Mouse (Mus musculus) adrenal gland, postnatal 10 days (tissue): ENCODE measurements around the gene Fars2. TPM values are rescaled to one million over a fixed set of nuclear protein-coding genes. Genes with fewer than 3 reads are reported as not detected.
A peak's percentile ranks its signal among the peaks of the same experiment; 100 is the strongest.

ENCODE experiments used
- DNase-seq: peaks from one replicate; pipeline ENCODE4 v3.0.0; 2021; ENCODE audit warnings: mixed read lengths
- total RNA-seq, 2 experiments: library from RNA; stranded (reverse); gene quantifications; 2 replicates each; pipeline ENCODE4 v1.2.3; 2021

The Fars2 gene
- total RNA-seq, 2 experiments from 2014 or later = 86.3 to 88.6 TPM

DNA sequence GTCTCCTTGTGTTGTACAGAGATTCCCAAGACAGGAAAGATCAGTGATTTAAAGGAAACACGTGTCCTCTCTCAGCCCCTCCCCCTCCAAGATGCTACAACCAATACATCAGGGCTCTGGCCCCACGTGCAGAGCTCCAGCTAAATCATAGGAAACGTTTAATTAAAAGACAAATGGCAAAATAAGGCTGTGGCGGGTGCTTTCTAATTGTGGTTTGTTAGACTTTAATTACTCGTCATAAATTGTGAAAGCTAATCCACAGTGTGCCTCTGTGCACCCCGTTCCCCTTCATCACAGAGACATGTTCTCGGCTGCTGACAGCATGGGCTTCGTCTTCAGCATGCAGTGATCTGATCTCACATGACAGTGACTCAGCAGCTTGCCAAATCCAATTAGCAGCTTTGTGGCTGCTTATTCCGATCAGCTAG, 400.9 kb downstream of the Fars2 start:
- no peak for DNase-seq

DNA sequence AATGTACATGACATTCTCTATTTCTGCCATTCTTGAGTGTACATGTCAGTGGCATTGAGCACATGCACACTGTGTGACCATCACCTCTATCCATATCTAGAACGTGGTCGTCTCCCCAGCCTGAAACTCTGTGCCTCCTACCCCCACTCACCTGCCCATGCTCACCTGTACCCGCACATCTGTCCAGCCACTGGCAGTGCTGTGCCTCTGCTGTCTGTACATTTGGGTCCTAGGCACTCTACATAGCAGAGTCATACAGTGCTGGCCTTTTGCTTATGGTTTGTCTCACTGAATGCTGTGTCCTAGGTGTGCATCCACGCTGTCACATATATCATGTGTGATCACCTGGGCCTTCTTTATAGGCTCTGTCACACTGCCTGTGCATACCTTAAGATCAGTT, 410.5 kb downstream of the Fars2 start:
- no peak for DNase-seq

DNA sequence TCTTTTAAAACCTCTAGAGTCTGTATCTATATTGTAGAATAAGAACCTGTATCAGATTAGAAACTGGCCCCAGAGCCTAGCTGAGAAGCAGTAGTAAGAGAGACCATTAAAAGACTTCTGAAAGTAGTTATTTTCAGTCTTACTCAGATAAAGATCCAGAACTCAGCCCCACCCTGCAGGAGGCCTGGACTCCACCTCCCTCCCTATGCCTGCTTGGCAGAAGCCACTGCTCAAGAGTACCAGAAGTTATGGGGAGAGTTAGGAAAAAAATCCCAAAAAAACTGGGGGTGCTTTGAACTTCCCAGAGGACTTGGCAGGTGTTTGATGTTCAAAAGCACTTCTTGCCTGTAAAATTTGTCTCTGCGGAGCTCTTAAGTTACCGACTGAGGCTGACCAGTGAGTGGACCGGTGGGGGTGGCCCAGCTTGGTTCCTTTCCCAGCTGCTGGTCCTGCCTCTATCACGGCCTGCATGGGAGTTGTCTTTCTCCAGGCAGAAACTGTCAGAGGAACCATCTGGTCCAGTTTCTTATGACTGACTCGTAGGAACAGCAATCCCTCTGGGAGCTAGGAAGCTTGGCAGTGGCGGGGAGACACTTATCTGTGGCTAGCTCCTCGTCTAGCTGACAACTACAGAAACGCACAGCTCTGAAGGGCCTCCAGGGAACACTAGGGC, 411.1 kb downstream of the Fars2 start:
- peak; percentile 40 for DNase-seq

DNA sequence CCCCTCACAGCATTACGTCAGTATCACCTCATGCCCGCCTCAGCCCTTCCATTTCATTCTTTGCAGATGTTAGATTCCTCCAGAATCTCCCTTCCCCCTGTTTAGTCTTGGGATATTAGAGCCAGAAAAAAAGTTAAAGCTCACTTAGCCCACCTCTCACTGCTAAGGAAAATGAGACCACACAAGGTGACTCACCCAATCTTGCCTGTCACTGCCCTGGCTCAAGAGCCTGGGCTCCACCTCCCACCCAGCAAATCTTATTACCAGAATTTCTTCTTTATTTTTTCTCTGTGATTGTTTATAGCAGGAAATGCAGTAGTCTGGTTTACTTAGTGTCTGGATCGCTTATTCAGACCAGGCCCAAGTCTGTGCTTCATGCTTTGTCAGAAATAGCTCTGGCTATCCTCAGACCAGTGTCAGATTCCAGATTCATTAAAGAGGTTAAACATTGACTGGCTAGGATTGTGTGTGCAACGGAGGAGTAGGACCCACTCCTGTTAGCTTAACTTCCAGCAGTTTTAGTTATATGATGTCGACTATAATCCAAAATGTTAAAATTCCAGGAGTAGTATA, 412.3 kb downstream of the Fars2 start:
- DNase-seq = no peak

DNA sequence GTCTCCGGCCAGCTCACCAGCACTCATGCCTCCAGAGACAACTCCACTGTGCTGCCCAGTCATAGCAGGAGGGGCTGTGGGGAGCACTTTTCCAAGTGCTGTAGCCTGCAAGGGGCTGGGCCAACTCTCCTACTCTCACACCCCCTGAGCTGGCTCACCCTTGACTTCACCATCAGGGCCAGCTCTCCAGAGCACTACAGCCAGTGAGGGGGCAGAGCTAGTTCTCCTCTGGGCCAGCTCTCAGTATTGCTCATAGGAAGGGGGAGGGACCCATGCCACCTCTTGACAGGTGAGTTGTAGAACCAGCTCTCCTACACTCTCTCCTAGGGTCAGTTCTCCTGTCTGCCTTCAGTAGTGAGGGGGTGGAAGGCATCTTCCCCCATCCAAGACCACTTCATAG, 413.6 kb downstream of the Fars2 start:
- peak; percentile 41 for DNase-seq

DNA sequence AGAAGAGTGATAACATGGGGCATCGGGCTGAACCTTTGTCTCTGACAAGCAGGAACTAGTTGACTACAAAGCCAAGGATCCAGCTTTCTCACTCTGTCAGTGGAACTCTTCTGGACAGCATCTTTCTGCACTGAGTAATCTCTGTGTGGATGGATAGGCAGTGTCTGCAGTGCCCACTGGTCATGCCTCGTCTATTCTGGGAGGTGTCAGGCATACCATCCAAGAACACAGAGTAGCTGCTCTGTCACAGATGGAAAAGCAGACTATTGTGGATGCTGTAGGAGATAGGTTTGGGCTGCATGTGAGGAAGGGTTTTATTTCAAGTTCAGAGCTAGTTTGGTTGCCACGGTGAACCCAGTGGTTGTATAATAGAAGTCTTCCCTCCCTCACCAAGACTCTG, 414.7 kb downstream of the Fars2 start:
- DNase-seq = no peak

DNA sequence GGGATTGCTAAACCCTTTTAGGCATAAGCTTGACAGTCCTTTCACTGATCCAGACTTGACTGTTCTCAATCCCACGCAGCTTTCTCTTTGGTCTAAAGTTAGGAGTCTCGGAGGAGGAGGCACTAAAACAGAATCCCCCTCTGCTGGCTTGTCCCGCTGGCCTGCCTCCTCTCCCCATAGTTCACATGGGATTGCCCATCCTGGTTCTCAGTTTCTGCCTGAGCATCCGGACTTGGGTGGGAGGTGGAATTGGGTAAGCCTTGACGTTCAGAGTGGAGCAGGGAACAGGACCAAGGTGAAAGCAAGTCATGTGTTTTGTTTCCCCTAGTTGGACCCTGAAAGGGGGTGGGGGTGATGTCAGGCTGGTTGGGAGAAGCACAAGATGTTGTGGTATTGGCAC, 415.9 kb downstream of the Fars2 start:
- no peak for DNase-seq

DNA sequence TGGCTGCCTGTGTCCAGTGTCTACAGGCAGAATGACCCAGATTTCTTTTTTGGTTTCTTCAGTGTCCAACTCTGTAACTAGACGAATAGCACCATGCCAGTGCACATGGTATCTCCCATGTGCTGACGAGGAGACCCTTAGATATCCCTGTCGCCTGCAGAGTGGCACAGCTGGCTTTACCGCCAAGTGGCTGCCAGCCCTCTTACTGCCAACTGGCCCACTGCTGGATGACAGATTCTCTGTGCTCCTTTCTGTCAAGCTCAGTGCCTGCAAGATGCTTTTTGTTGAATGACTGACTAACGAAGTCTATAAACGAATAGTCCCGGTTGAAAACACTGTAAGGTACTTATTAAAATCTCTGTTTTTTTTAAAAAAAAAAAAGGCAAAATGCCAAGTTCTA, 416.3 kb downstream of the Fars2 start:
- DNase-seq = no peak

DNA sequence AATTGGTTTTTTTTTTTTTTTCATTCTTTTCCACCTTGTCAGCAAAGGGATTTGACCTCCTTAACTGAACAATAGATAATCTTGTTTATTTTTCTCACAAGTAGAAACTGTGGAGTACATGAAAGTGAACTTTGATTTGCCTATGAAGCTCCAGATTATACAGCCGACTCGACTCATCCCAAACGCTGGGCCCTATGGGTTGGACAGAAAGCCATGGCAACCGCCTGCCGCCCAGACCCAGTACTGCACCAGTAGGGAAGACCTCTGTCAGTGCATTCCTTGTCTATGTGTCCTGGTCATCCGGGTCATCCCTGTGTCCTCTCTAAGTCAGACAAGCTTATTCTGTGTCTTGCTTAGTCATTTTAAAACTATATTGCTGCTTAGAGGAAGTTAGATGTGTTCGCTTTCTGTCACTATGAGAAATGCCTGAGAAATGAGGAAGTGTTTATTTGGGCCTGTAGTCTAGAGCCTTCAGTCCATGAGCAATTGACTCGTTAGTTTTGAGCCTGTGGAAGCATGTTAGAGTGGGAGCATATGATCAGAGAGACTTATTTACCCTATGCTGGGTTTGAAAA, 416.8 kb downstream of the Fars2 start:
- DNase-seq = no peak

DNA sequence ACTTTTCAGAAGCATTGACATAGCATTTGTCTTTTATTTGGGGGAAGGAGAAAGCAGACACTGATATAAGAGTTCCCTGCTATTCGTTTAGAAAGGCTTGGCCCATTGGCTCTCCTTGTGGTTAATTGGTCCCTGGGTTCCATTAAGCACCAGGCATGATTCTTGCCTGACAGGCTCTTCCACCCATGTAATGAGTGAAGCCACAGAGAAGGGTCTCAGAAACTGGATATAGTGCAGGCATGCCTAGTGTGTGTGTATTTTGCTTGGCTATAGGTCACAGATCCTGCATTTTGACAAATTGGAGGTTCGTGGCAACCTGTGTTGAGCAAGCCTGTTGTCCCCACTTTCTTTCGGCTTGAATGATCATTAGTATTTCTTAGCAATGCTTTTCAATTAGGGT, 420.4 kb downstream of the Fars2 start:
- DNase-seq = no peak

DNA sequence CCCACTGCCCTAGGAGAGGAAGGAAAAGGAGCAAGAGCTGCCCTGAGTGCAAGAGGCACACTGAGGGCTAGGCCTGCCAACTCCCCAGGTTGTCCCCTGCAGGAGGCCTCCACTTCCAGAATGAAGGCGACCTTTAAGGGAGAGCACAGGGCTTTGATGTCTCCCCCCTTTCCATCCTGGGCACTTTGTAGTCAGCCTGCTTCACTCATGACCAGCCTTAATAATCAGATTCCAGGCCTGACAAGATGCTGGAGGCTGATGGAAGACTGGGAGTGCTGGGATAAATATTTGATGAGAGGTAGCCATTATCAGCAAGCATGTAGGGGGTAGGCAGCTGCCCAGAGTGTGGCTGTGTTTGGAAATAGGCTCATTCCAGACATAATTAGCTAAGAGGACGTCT, 421.2 kb downstream of the Fars2 start:
- no peak for DNase-seq

DNA sequence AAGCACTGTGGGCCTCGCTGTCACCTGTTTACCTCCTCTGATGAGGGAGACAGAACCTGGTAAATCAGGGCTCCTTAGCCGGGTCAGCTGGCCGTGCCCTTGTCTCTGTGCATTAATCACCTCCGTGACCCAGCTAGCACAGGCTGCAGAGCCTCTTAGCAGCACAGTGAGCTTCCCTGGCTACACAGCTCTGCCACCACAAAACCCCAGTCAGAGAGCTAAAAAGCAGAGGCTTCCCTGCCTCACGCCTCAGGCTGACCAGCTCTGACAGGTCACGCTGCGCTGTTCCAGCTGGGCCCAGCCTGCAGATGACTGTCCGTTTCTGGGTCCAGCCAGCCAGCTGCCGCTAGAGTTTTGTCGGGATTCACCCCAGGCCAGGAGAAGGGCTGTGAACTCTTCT, 423.0 kb downstream of the Fars2 start:
- DNase-seq = no peak

DNA sequence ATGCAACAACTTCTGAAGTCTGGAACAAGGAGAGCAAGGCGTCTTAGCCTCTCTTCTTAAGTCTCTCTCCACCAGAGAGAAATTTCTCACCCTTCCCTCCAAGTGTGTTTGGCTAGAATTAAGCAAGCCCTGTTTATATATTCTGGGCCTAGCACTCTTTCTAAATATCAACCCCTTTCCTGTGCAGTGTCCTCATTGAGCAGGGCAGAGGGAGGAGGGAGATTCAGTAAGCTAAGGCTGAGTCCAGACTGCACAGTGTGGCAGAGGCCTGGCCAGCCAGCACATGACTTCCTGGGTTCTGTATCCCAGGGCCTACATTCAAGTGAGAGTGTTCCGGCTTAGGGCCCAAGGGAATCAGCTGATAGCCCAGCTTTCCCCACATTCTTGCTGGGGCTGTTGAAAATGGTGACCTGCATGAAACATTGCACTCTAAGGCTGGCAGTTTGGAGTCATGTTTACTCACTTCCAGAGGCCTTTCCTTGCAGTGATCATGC, 424.1 kb downstream of the Fars2 start:
- DNase-seq = no peak

DNA sequence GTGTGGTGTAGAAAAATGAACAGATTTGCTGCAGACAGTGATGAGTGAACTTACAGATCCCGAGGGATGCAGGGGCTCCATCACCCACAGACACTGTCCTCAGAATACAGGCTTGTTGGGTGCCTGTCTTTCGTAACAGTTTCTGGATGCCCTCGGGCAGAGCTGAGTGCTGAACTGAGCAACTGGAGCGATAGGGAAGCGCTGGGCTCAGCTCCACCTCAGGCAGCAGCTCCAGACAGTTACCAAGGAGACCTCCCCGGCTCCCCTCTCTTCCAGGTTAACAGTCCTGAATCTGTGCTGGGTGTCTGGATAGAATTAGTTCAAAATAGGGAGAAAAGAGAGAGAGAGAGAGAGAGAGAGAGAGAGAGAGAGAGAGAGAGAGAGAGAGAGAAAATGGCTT, 433.5 kb downstream of the Fars2 start:
- DNase-seq = no peak

DNA sequence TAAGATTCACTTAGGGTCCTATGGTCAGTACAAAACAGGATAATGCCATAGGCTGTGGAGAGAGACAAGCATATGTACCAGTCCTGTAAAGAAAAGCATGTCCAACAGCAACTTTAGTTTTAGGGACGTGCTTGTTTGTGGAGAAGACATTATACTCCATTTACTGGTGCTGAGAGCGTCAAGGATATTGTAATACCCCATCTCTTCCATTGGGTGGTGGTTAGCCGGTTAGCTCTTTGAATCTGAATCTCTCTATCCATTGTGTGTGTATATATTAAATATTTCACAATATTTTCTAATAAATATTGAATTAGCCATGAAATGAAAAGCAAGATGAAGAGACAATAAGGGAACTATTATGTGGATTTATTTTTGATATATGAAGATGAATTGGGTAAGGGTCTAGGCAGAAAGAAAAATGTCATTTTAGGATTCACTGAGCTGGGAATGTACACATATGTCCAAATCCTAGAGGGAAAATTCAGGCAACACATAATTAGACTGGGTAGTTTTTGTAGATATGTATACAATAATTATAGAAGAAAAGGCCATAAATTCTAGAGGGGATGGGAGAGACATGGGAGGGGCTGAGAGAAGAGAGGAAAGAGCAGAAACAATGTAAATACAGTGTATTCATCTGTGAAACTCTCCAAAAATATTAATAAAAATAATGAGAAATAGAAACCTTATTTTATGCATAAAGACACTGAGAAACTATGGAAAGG, 435.5 kb downstream of the Fars2 start:
- DNase-seq = no peak

DNA sequence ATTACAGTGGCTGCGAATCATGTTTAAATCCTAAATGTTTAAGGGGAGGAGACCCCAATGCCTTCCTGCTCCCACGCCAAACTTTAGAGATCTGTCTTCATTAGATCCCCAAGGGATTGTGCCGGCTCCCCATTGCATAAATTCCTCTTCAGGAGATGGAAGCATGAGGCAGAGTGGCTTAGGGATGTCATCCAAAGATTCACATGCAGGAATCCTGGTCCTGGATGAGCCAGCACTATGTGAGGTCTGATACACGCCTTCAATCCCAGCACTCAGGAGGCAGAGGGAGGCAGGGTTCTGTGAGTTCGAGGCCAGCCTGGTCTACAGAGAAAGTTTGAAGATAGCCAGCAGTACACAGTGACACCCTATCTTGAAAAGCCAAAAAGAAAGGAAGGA, 436.0 kb downstream of the Fars2 start:
- DNase-seq = no peak

DNA sequence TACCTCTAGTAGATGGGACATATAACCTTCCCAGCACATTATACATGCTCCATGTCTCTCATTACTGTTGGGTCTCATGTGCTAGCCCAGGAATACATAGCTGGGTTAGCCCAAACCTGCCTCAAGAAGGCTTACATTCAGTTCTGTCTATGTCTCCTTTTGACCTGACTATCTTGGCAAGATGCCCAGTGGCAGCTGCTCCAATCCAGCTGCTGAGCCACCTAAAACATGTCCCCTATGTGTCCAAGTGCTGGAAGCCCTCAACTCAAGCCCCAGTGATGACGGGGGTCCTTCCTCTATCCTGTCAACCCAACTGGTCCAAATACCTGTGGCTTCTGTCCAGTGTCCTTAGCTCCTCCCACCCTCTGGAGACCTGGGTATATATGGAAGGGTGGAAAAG, 437.5 kb downstream of the Fars2 start:
- DNase-seq = no peak

DNA sequence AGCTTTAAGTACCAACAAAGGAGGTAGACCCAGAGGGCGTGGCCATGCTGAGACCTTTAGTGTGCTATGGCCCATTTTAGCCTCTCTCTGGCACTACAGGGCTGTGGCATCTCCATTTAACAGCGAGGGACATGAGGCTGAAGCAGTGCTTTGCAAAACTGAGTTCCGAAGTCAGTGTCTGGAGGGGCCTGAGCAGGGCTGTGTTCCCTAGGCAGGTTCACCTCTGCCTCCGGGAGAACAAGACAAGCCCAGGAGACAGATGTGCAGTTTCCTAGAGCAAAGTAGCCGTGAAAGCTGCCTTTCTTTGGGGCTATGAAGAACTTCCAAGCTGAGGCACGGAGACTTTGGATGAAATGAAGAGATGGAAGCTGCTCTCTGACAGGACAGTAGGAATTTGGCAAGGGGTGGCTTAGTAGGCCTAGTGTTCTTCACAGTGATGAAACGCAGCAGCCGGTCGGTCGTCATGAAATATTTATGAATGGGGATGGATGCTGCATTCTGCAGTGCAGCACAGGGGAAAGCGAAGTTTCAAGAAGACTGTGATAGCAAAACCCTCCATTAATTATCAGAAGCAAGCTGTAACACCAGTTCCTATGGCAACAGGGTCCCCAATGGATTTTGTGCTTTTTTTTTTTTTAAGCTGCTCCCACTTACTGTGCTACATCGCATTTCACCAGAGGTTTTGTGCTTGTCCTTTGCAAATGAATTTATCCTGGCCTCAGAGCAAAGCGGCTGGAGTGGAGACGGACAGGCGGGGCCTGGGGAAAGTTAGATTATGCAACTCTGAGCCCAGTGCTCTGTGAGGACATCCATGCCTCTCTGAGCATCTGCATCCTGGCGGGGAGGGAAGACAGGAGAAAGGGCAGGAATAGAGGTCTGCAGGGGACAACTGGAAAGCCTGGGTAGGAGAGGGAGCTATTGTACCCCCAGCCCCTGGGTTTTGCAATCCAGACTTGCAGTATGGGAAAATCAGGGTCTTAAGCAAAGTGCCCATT, 445.5 kb downstream of the Fars2 start:
- no peak for DNase-seq

DNA sequence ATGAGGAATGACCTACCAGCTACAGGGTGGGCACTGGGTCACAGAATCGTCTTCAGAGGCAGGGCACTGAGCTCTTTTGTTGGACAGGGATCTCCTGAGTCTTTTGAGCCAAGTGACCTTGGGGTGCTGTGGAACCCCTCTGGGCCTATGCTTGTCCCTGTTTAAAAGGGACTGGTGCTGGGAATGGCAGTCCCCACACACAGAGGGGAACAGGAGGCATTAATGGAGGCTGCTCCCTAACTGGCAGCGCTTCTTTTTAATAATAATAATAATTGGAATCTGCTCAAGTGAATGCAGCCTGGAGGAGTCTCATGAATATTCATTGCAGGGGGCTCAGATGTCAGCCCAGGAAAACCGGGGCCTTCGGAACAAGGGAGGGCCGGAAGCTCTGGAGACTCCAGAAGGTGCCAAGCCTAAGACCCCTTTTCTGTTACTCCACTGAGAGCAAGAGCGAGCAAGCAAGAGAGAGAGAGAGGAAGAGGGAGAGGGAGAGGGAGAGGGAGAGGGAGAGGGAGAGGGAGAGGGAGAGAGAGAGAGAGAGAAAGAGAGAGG, 447.6 kb downstream of the Fars2 start:
- DNase-seq = no peak

DNA sequence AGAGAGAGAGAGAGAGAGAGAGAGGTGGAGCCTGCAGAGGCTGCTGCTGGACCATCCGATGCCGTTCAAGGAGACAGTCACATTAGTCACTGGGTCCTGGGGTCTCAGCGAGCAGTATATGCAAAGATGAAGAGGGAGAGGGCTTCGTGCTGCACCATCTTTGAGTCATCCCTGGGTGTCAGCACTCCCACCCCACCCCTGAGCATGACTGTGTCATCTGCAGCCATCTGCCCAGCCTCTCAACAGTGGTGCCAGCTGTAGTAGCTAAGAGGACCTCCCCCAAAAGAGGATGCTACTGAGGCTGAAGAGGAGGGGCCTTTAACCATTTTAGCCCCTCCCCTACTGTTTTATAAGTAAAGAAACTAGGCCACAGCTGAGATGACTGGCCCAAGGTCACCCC, 459.6 kb downstream of the Fars2 start:
- DNase-seq = no peak

DNA sequence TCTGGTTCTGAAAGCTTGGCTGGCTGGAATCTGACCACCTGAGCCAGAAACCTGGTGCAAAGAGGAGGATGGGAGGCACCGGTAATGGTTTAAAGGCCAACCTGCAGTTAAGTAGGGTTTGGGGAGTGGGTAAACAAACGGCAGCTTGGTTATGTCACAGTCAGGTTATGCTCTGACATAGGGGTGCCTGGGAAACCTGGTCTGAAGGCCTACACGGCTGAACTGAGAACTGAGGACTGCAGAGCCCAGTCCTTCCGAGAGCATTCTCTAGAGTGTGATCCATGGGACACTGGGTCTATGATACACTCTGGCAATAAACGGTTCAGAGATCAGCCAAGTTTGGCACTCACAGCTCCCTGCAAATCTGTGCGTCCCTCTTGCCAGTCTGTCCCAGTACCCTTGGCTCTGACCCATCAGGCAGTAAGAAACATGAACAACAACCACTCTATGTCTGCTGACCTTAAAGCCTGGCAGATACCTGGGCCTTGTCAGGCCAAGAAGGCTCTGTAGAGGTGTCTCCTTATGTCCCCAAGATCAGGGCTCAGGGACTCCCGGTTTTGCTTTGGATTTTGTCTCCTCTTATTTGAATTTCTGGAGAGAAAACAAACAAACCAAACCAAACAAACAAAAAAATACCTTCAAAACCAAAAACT, 460.8 kb downstream of the Fars2 start:
- peak; percentile 21 for DNase-seq
